Mouse (Mus musculus) midbrain, embryonic 15.5 days (tissue): ENCODE data around the gene Tmem135. TPM values are rescaled to one million over a fixed set of nuclear protein-coding genes. Genes with fewer than 3 reads are reported as not detected.

Experiments
- ATAC-seq: fragments of 200-750 bp; cut with Nextera tagmentation; replicated peaks from 2 replicates; pipeline ENCODE4 v1.8.0; 2017; ENCODE audit warnings: moderate TSS enrichment
- H3K27ac ChIP-seq: fragments of 300-500 bp; sonication (generic); 2 replicates; pipeline ENCODE4 v1.5.1; 2015; ENCODE audit warnings: mild to moderate bottlenecking, inconsistent platforms
- H3K27me3 ChIP-seq: fragments of 300-500 bp; sonication (generic); replicated peaks from 2 replicates; pipeline ENCODE4 v1.6.1; 2015; ENCODE audit warnings: inconsistent platforms
- H3K36me3 ChIP-seq: fragments of 300-500 bp; sonication (generic); replicated peaks from 2 replicates; pipeline ENCODE4 v1.6.1; 2015; ENCODE audit warnings: inconsistent platforms
- H3K4me1 ChIP-seq: fragments of 300-500 bp; sonication (generic); 2 replicates; pipeline ENCODE4 v1.6.1; 2015; ENCODE audit warnings: inconsistent platforms
- H3K4me2 ChIP-seq: fragments of 300-500 bp; sonication (generic); 2 replicates; pipeline ENCODE4 v1.6.1; 2015; ENCODE audit warnings: inconsistent platforms, mild to moderate bottlenecking, moderate library complexity
- H3K4me3 ChIP-seq: fragments of 300-500 bp; sonication (generic); 2 replicates; pipeline ENCODE4 v1.5.1; 2015; ENCODE audit warnings: mild to moderate bottlenecking, inconsistent platforms
- H3K9ac ChIP-seq: fragments of 300-500 bp; sonication (generic); 2 replicates; pipeline ENCODE4 v1.6.1; 2015; ENCODE audit warnings: mild to moderate bottlenecking, inconsistent platforms
- H3K9me3 ChIP-seq: fragments of 300-500 bp; sonication (generic); 2 replicates; pipeline ENCODE4 v1.6.1; 2016; ENCODE audit warnings: inconsistent platforms
- WGBS: fragments of 180-500 bp; shearing (Covaris S2); methylation state at CpG from one replicate; pipeline ENCODE4 v1.1.7; 2015; ENCODE audit warnings: mixed read lengths; 5-methylcytosine and 5-hydroxymethylcytosine counted together
- polyA plus RNA-seq: library from polyadenylated mRNA; unstranded; fragments of >200 nt; fragmentation: Nextera tagmentation; extraction: Ambion mirVana; gene quantifications from 2 replicates; pipeline ENCODE4 v1.2.1, GENCODE M21; 2015

Gene Tmem135
- polyA plus RNA-seq, 1 experiment from 2014 or later: 32.8 TPM

GRCm38 (mm10) chr7:89427101-89427500 lies 23.1 kb upstream of the Tmem135 start:
- WGBS: 61% methylated on average over 5 of the region's 5 CpGs
- ATAC-seq: no peak
- no peaks in the 10 kb centered on the region for H3K4me1 ChIP-seq
- no peak overlapping the region for H3K4me3 ChIP-seq
- H3K36me3 ChIP-seq: no peaks in the 10 kb centered on the region
- H3K9me3 ChIP-seq: no peaks in the 10 kb centered on the region
- H3K4me2 ChIP-seq: no peak overlapping the region
- H3K27me3 ChIP-seq: no peaks in the 10 kb centered on the region
- H3K27ac ChIP-seq: no peak overlapping the region
- H3K9ac ChIP-seq: no peak overlapping the region

- Histone ChIP-seq H3K27ac (no peak overlapping the region), H3K27me3 (no peaks in the 10 kb centered on the region), H3K36me3 (no peaks in the 10 kb centered on the region), H3K4me2 (no peak overlapping the region), H3K4me3 (no peak overlapping the region), H3K9me3 (no peaks in the 10 kb centered on the region), H3K9ac (no peak overlapping the region), H3K4me1 (no peaks in the 10 kb centered on the region)
- no peak for ATAC-seq
- 77% methylated on average over 11 of the region's 11 CpGs for WGBS
These were observed 22.0 kb upstream of the Tmem135 start for GRCm38 (mm10) chr7:89425803-89426725.

- Histone ChIP-seq H3K36me3 (no peaks in the 10 kb centered on the region), H3K9me3 (no peaks in the 10 kb centered on the region), H3K4me3 (no peak overlapping the region), H3K27ac (no peak overlapping the region), H3K27me3 (no peaks in the 10 kb centered on the region), H3K9ac (no peak overlapping the region), H3K4me1 (no peaks in the 10 kb centered on the region), H3K4me2 (no peak overlapping the region)
- 89% methylated on average over 5 of the region's 5 CpGs for whole genome bisulfite sequencing
- no peak for ATAC-seq
These were observed 20.6 kb upstream of the Tmem135 start for GRCm38 (mm10) chr7:89424659-89425058.

GRCm38 (mm10) chr7:89423688-89424255 lies 19.8 kb upstream of the Tmem135 start:
- Histone ChIP-seq H3K4me3 (no peak overlapping the region), H3K27ac (no peak overlapping the region), H3K9me3 (no peaks in the 10 kb centered on the region), H3K4me2 (no peak overlapping the region), H3K27me3 (no peaks in the 10 kb centered on the region), H3K4me1 (no peaks in the 10 kb centered on the region), H3K36me3 (no peaks in the 10 kb centered on the region), H3K9ac (no peak overlapping the region)
- ATAC-seq: no peak
- 78% methylated on average over 8 of the region's 8 CpGs for whole genome bisulfite sequencing

GRCm38 (mm10) chr7:89423194-89423593 lies 19.2 kb upstream of the Tmem135 start:
- Histone ChIP-seq H3K9me3 (no peaks in the 10 kb centered on the region), H3K4me1 (no peaks in the 10 kb centered on the region), H3K36me3 (no peaks in the 10 kb centered on the region), H3K4me2 (no peak overlapping the region), H3K9ac (no peak overlapping the region), H3K27ac (no peak overlapping the region), H3K27me3 (no peaks in the 10 kb centered on the region), H3K4me3 (no peak overlapping the region)
- ATAC-seq: no peak
- WGBS: 46% methylated on average over 5 of the region's 5 CpGs

- Histone ChIP-seq H3K4me1 (no peaks in the 10 kb centered on the region), H3K9me3 (no peaks in the 10 kb centered on the region), H3K4me2 (no peak overlapping the region), H3K27me3 (no peaks in the 10 kb centered on the region), H3K36me3 (no peaks in the 10 kb centered on the region), H3K4me3 (no peak overlapping the region), H3K9ac (no peak overlapping the region), H3K27ac (no peak overlapping the region)
- no peak for ATAC-seq
- 54% methylated on average over 8 of the region's 8 CpGs for WGBS
These were observed 18.6 kb upstream of the Tmem135 start for GRCm38 (mm10) chr7:89422650-89423049.

GRCm38 (mm10) chr7:89421294-89421693 lies 17.3 kb upstream of the Tmem135 start:
- Histone ChIP-seq H3K4me3 (no peak overlapping the region), H3K27me3 (no peaks in the 10 kb centered on the region), H3K36me3 (no peaks in the 10 kb centered on the region), H3K9ac (no peak overlapping the region), H3K9me3 (no peaks in the 10 kb centered on the region), H3K27ac (no peak overlapping the region), H3K4me1 (no peaks in the 10 kb centered on the region), H3K4me2 (no peak overlapping the region)
- 95% methylated on average over 5 of the region's 5 CpGs for WGBS
- no peak for ATAC-seq

- H3K27ac ChIP-seq: no peak overlapping the region
- H3K9me3 ChIP-seq: no peaks in the 10 kb centered on the region
- no peak overlapping the region for H3K4me2 ChIP-seq
- no peak overlapping the region for H3K9ac ChIP-seq
- ATAC-seq: 0 out of 2 replicates have a peak, but pooled peaks have one; percentile 51
- H3K4me1 ChIP-seq: no peaks in the 10 kb centered on the region
- WGBS: 58% methylated on average over 3 of the region's 3 CpGs
- H3K36me3 ChIP-seq: no peaks in the 10 kb centered on the region
- no peaks in the 10 kb centered on the region for H3K27me3 ChIP-seq
- no peak overlapping the region for H3K4me3 ChIP-seq
These were observed 15.1 kb upstream of the Tmem135 start for GRCm38 (mm10) chr7:89418917-89419679.

GRCm38 (mm10) chr7:89418127-89418653 lies 14.2 kb upstream of the Tmem135 start:
- no peak overlapping the region for H3K9ac ChIP-seq
- H3K4me1 ChIP-seq: no peaks in the 10 kb centered on the region
- H3K4me3 ChIP-seq: no peak overlapping the region
- no peaks in the 10 kb centered on the region for H3K36me3 ChIP-seq
- no peaks in the 10 kb centered on the region for H3K27me3 ChIP-seq
- 80% methylated on average over 8 of the region's 8 CpGs for WGBS
- H3K27ac ChIP-seq: no peak overlapping the region
- peak; percentile 53; the same call in 1 of the 2 replicates for ATAC-seq
- no peak overlapping the region for H3K4me2 ChIP-seq
- no peaks in the 10 kb centered on the region for H3K9me3 ChIP-seq

GRCm38 (mm10) chr7:89417707-89418106 lies 13.7 kb upstream of the Tmem135 start:
- H3K27me3 ChIP-seq: no peaks in the 10 kb centered on the region
- H3K9ac ChIP-seq: no peak overlapping the region
- H3K36me3 ChIP-seq: no peaks in the 10 kb centered on the region
- H3K27ac ChIP-seq: no peak overlapping the region
- H3K9me3 ChIP-seq: no peaks in the 10 kb centered on the region
- WGBS: 91% methylated on average over 2 of the region's 2 CpGs
- H3K4me2 ChIP-seq: no peak overlapping the region
- H3K4me3 ChIP-seq: no peak overlapping the region
- ATAC-seq: no peak
- no peaks in the 10 kb centered on the region for H3K4me1 ChIP-seq

GRCm38 (mm10) chr7:89416027-89416426 lies 12.0 kb upstream of the Tmem135 start:
- ATAC-seq: no peak
- 75% methylated on average over 4 of the region's 4 CpGs for WGBS
- no peak overlapping the region for H3K9ac ChIP-seq
- no peaks in the 10 kb centered on the region for H3K27me3 ChIP-seq
- H3K4me3 ChIP-seq: no peak overlapping the region
- H3K4me2 ChIP-seq: no peak overlapping the region
- no peaks in the 10 kb centered on the region for H3K9me3 ChIP-seq
- no peak overlapping the region for H3K27ac ChIP-seq
- no peaks in the 10 kb centered on the region for H3K36me3 ChIP-seq
- no peaks in the 10 kb centered on the region for H3K4me1 ChIP-seq

- H3K4me3 ChIP-seq: no peak overlapping the region
- no peaks in the 10 kb centered on the region for H3K36me3 ChIP-seq
- H3K27me3 ChIP-seq: no peaks in the 10 kb centered on the region; the same call in 1 of the 2 replicates
- 88% methylated on average over 7 of the region's 7 CpGs for WGBS
- no peaks in the 10 kb centered on the region for H3K9me3 ChIP-seq
- no peak overlapping the region for H3K4me2 ChIP-seq
- H3K4me1 ChIP-seq: no peaks in the 10 kb centered on the region
- no peak for ATAC-seq
- H3K27ac ChIP-seq: no peak overlapping the region
- no peak overlapping the region for H3K9ac ChIP-seq
These were observed 8.1 kb upstream of the Tmem135 start for GRCm38 (mm10) chr7:89412094-89412493.
